Mouse (Mus musculus): ENCODE data around the gene Izumo2. TPM values are rescaled to one million over a fixed set of nuclear protein-coding genes. Genes with fewer than 3 reads are reported as not detected.
A peak's percentile ranks its signal among the peaks of the same experiment; 100 is the strongest.
"Not testable (repeated sequence)": the region's sequence is repeated elsewhere in the genome, so short reads cannot be mapped to it uniquely, and the experiment has no call there.

Gene Izumo2
- polyA plus RNA-seq, 2 experiments = not detected

GRCm38 (mm10) chr7:44748101-44749044, 39.8 kb downstream of the Izumo2 start, which contains the start of gene Vrk3:
TSS of gene Vrk3 (plus strand) at chr7:44748413.
- peak; percentile 5 for TF ChIP-seq EP300 (IDR thresholded peaks at IDR 0.05; ENCODE audit: low read depth)
- TF ChIP-seq CTCF (IDR thresholded peaks at IDR 0.05; ENCODE audit: low read depth) = no peak
- H3K9me3 ChIP-seq (ENCODE audit: control insufficient read depth, low read length) = no peaks in the 10 kb centered on the region
- WGBS (ENCODE audit: insufficient replicate concordance) = under 1% methylated on average over 44 of the region's 44 CpGs
- peak within 1 kb of the TSS; percentile 94 for H3K4me2 ChIP-seq (ENCODE audit: low read depth)
- H3K27me3 ChIP-seq (ENCODE audit: control insufficient read depth, insufficient read depth, low read length) = no peaks in the 10 kb centered on the region
- H3K4me3 ChIP-seq (ENCODE audit: insufficient read depth in 1 of 2, low read depth in 2 of 2, low read length in 2 of 2) = peak within 1 kb of the TSS; percentile 82 to 92
- peaks cover 14 to 18% of the 10 kb centered on the region in 2 experiments for H3K4me1 ChIP-seq (replicated peaks; ENCODE audit: control insufficient read depth in 2 of 2, insufficient read depth in 2 of 2, low read length in 1 of 2)
- DNase-seq (ENCODE audit: low read depth in 3 of 3, low spot score in 3 of 3) (peak; percentile 98), ATAC-seq (ENCODE audit: insufficient read depth) (peak; percentile 98)
- H3K36me3 ChIP-seq (replicated peaks; ENCODE audit: control insufficient read depth, insufficient read depth, low read depth) = peaks cover 7% of the 10 kb centered on the region
- H3K27ac ChIP-seq = peak within 1 kb of the TSS; percentile 96
- peak within 1 kb of the TSS; percentile 87 for H3K9ac ChIP-seq (replicated peaks)

DNA sequence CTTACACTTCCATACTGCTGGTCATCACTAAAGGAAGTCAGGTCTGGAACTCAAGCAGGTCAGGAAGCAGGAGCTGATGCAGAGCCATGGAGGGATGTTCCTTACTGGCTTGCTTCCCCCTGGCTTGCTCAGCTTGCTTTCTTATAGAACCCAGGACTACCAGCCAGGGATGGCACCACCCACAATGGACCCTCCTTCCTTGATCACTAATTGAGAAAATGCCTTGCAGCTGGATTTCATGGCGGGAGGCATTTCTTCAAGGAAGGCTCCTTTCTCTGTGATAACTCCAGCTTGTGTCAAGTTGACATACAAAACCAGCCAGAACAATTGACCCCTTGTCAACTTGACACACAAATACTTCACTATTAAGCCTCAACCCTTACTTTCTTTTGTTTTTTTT, 42.4 kb downstream of the Izumo2 start, which contains the start of gene Zfp473:
Gene Zfp473, minus strand, starts transcription at position 101 of the 400 bp plus-strand sequence.
- not testable (repeated sequence) for H3K27me3 ChIP-seq (ENCODE audit: control insufficient read depth, insufficient read depth, low read length); H3K9ac ChIP-seq (replicated peaks); H3K9me3 ChIP-seq (ENCODE audit: control insufficient read depth, low read length); DNase-seq (ENCODE audit: low read depth in 3 of 3, low spot score in 3 of 3); ATAC-seq (ENCODE audit: insufficient read depth); H3K4me3 ChIP-seq (ENCODE audit: insufficient read depth in 1 of 2, low read depth in 2 of 2, low read length in 2 of 2); H3K27ac ChIP-seq
- H3K36me3 ChIP-seq (replicated peaks; ENCODE audit: control insufficient read depth, insufficient read depth, low read depth) = peaks cover 18% of the 10 kb centered on the region
- peaks cover 9 to 18% of the 10 kb centered on the region in 2 experiments for H3K4me1 ChIP-seq (replicated peaks; ENCODE audit: control insufficient read depth in 2 of 2, insufficient read depth in 2 of 2, low read length in 1 of 2)
- peak within 1 kb of the TSS; percentile 94 for H3K4me2 ChIP-seq (ENCODE audit: low read depth)
- WGBS (ENCODE audit: insufficient replicate concordance) = 80% methylated on average over 1 of the region's 1 CpGs

DNA sequence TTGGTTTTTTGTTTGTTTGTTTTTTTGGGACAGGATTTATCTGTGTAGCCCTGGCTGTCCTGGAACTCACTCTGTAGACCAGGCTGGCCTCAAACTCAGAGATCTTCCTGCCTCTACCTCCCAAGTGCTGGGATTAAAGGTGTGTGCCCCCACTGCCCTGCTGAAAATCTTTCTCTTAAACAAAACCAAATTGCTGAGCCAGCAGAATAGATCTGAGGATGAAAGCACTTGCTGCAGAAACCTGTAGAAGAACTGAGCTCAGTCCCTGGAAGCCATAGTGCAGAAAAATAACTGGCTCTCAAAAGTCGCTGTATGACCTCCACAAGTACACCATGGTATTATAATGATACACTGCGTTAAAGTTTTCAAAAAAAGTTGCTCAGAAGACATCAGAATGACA, 48.6 kb downstream of the Izumo2 start:
- no peak overlapping the region for H3K4me2 ChIP-seq (ENCODE audit: low read depth)
- peaks cover 42% of the 10 kb centered on the region for H3K36me3 ChIP-seq (replicated peaks; ENCODE audit: control insufficient read depth, insufficient read depth, low read depth)
- ATAC-seq (ENCODE audit: insufficient read depth) (no peak), DNase-seq (ENCODE audit: low read depth in 3 of 3, low spot score in 3 of 3) (no peak)
- H3K27me3 ChIP-seq (ENCODE audit: control insufficient read depth, insufficient read depth, low read length) = no peaks in the 10 kb centered on the region
- H3K9ac ChIP-seq (replicated peaks) = no peak overlapping the region
- no peak overlapping the region for H3K27ac ChIP-seq
- no peaks in the 10 kb centered on the region for H3K4me1 ChIP-seq (replicated peaks; ENCODE audit: control insufficient read depth in 2 of 2, insufficient read depth in 2 of 2, low read length in 1 of 2)
- H3K4me3 ChIP-seq (ENCODE audit: insufficient read depth in 1 of 2, low read depth in 2 of 2, low read length in 2 of 2) = no peak overlapping the region
- no peak for TF ChIP-seq EP300 (IDR thresholded peaks at IDR 0.05; ENCODE audit: low read depth)
- no peak for TF ChIP-seq CTCF (IDR thresholded peaks at IDR 0.05; ENCODE audit: low read depth)
- 83% methylated on average over 2 of the region's 2 CpGs for WGBS (ENCODE audit: insufficient replicate concordance)
- H3K9me3 ChIP-seq (ENCODE audit: control insufficient read depth, low read length) = no peaks in the 10 kb centered on the region

DNA sequence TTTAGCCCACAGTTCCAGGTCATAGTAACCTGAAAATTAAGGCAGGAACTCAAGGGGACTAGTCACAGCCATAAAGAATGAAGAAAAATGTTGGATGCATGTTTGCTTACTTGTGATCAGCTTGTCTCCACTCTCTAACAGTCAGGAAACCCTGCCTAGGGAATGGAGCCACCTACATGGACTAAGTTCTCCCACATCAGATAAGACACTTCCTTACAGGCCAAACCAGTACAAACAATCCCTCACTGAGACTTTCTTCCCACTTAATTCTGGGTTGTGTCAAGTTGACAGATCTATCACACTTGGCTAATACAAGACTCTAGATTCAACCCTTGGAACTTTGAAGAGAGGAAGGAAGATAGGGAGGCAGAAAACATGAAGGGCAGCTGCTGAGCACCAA, 51.8 kb downstream of the Izumo2 start:
- no peak overlapping the region for H3K4me3 ChIP-seq (ENCODE audit: insufficient read depth in 1 of 2, low read depth in 2 of 2, low read length in 2 of 2)
- ATAC-seq (ENCODE audit: insufficient read depth) (no peak), DNase-seq (ENCODE audit: low read depth in 3 of 3, low spot score in 3 of 3) (no peak)
- H3K4me2 ChIP-seq (ENCODE audit: low read depth) = no peak overlapping the region
- peaks cover 24% of the 10 kb centered on the region for H3K36me3 ChIP-seq (replicated peaks; ENCODE audit: control insufficient read depth, insufficient read depth, low read depth)
- H3K4me1 ChIP-seq (replicated peaks; ENCODE audit: control insufficient read depth in 2 of 2, insufficient read depth in 2 of 2, low read length in 1 of 2) = no peaks in the 10 kb centered on the region
- H3K27me3 ChIP-seq (ENCODE audit: control insufficient read depth, insufficient read depth, low read length) = no peaks in the 10 kb centered on the region
- no peak overlapping the region for H3K27ac ChIP-seq
- no peaks in the 10 kb centered on the region for H3K9me3 ChIP-seq (ENCODE audit: control insufficient read depth, low read length)
- H3K9ac ChIP-seq (replicated peaks) = no peak overlapping the region
- no peak for TF ChIP-seq CTCF (IDR thresholded peaks at IDR 0.05; ENCODE audit: low read depth)
- TF ChIP-seq EP300 (IDR thresholded peaks at IDR 0.05; ENCODE audit: low read depth) = no peak

DNA sequence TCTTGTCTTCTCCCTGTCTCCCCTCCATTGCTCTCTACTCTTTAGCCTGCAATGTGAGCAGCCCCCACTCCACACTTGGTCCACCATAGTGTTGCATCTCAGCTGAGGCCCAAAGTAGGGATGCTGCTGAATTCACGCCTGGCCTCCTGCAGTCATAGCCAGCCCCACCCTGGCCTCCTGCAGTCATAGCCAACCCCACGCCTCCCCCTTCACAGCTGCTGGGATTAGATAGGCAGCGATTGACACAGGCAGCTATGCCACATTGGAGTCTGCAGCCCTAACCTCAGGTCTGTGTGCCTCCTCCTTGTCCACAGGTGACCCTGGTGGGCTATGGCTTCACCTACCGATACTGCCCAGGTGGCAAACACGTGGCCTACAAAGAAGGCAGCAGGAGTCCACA, 59.6 kb downstream of the Izumo2 start:
- Histone ChIP-seq H3K4me3 (ENCODE audit: insufficient read depth in 1 of 2, low read depth in 2 of 2, low read length in 2 of 2) (no peak overlapping the region), H3K9me3 (ENCODE audit: control insufficient read depth, low read length) (no peaks in the 10 kb centered on the region), H3K4me2 (ENCODE audit: low read depth) (peak overlapping the region; percentile 41), H3K27me3 (ENCODE audit: control insufficient read depth, insufficient read depth, low read length) (no peaks in the 10 kb centered on the region), H3K27ac (peak overlapping the region; percentile 26), H3K9ac (replicated peaks) (no peak overlapping the region), H3K36me3 (replicated peaks; ENCODE audit: control insufficient read depth, insufficient read depth, low read depth) (peaks cover 16% of the 10 kb centered on the region), H3K4me1 (replicated peaks; ENCODE audit: control insufficient read depth in 2 of 2, insufficient read depth in 2 of 2, low read length in 1 of 2) (peaks cover 41 to 51% of the 10 kb centered on the region in 2 experiments)
- TF ChIP-seq CTCF (IDR thresholded peaks at IDR 0.05; ENCODE audit: low read depth) (no peak), EP300 (IDR thresholded peaks at IDR 0.05; ENCODE audit: low read depth) (peak; percentile 84)
- ATAC-seq (ENCODE audit: insufficient read depth) (peak; percentile 73), DNase-seq (ENCODE audit: low read depth in 3 of 3, low spot score in 3 of 3) (peak; percentile 60 to 63 (median 61))
- WGBS (ENCODE audit: insufficient replicate concordance) = 49% methylated on average over 5 of the region's 5 CpGs

Other genes with a start within 250 kb of the Izumo2 start
- gene Aspdh, start 243.4 kb upstream of the Izumo2 start, polyA plus RNA-seq (2012; rRNA removed) = 10.2 and 14.7 TPM in 2 replicates
- gene Aspdh, start 243.4 kb upstream of the Izumo2 start, polyA plus RNA-seq (2014; fragmentation: Nextera tagmentation; extraction: Ambion mirVana) = 10.9 and 11.0 TPM in 2 replicates
- 212 TPM in 2 replicates for gene Josd2, start 240.8 kb upstream of the Izumo2 start, polyA plus RNA-seq (2012; rRNA removed)
- 155 and 164 TPM in 2 replicates for gene Josd2, start 240.8 kb upstream of the Izumo2 start, polyA plus RNA-seq (2014; fragmentation: Nextera tagmentation; extraction: Ambion mirVana)
- gene Emc10, start 212.2 kb upstream of the Izumo2 start, polyA plus RNA-seq (2012; rRNA removed) = 46.7 and 49.5 TPM in 2 replicates
- gene Emc10, start 212.2 kb upstream of the Izumo2 start, polyA plus RNA-seq (2014; fragmentation: Nextera tagmentation; extraction: Ambion mirVana) = 41.7 and 49.3 TPM in 2 replicates
- gene Fam71e1, start 212.2 kb upstream of the Izumo2 start, polyA plus RNA-seq (2012; rRNA removed) = 0.64 and 1.5 TPM in 2 replicates
- gene Fam71e1, start 212.2 kb upstream of the Izumo2 start, polyA plus RNA-seq (2014; fragmentation: Nextera tagmentation; extraction: Ambion mirVana) = 0.48 and 1.6 TPM in 2 replicates
- not detected in 2 replicates for gene Mybpc2, start 184.1 kb upstream of the Izumo2 start, polyA plus RNA-seq (2012; rRNA removed)
- gene Mybpc2, start 184.1 kb upstream of the Izumo2 start, polyA plus RNA-seq (2014; fragmentation: Nextera tagmentation; extraction: Ambion mirVana) = not detected in 2 replicates
- 0.15 and 0.16 TPM in 2 replicates for gene Spib, start 176.7 kb upstream of the Izumo2 start, polyA plus RNA-seq (2012; rRNA removed)
- 0.11 TPM in 2 replicates for gene Spib, start 176.7 kb upstream of the Izumo2 start, polyA plus RNA-seq (2014; fragmentation: Nextera tagmentation; extraction: Ambion mirVana)
- gene Pold1, start 159.9 kb upstream of the Izumo2 start, polyA plus RNA-seq (2012; rRNA removed) = 42.1 and 46.7 TPM in 2 replicates
- gene Pold1, start 159.9 kb upstream of the Izumo2 start, polyA plus RNA-seq (2014; fragmentation: Nextera tagmentation; extraction: Ambion mirVana) = 37.5 and 40.2 TPM in 2 replicates
- 30.8 and 35.7 TPM in 2 replicates for gene Nr1h2, start 154.8 kb upstream of the Izumo2 start, polyA plus RNA-seq (2012; rRNA removed)
- 38.1 and 41.4 TPM in 2 replicates for gene Nr1h2, start 154.8 kb upstream of the Izumo2 start, polyA plus RNA-seq (2014; fragmentation: Nextera tagmentation; extraction: Ambion mirVana)
- gene Napsa, start 136.4 kb upstream of the Izumo2 start, polyA plus RNA-seq (2012; rRNA removed) = 4.3 and 5.8 TPM in 2 replicates
- 6.7 and 8.6 TPM in 2 replicates for gene Napsa, start 136.4 kb upstream of the Izumo2 start, polyA plus RNA-seq (2014; fragmentation: Nextera tagmentation; extraction: Ambion mirVana)
- 0.16 and 0.24 TPM in 2 replicates for gene Kcnc3, start 118.1 kb upstream of the Izumo2 start, polyA plus RNA-seq (2012; rRNA removed)
- not detected in 2 replicates for gene Kcnc3, start 118.1 kb upstream of the Izumo2 start, polyA plus RNA-seq (2014; fragmentation: Nextera tagmentation; extraction: Ambion mirVana)
- gene Myh14, start 37.9 kb upstream of the Izumo2 start, polyA plus RNA-seq (2012; rRNA removed) = 0.15 and 0.75 TPM in 2 replicates
- gene Myh14, start 37.9 kb upstream of the Izumo2 start, polyA plus RNA-seq (2014; fragmentation: Nextera tagmentation; extraction: Ambion mirVana) = 0.09 and 0.23 TPM in 2 replicates
- 22.2 and 23.7 TPM in 2 replicates for gene Vrk3, start 39.7 kb downstream of the Izumo2 start, polyA plus RNA-seq (2012; rRNA removed)
- 20.4 and 22.2 TPM in 2 replicates for gene Vrk3, start 39.7 kb downstream of the Izumo2 start, polyA plus RNA-seq (2014; fragmentation: Nextera tagmentation; extraction: Ambion mirVana)
- gene Zfp473, start 42.3 kb downstream of the Izumo2 start, polyA plus RNA-seq (2012; rRNA removed) = 0.79 and 0.96 TPM in 2 replicates
- gene Zfp473, start 42.3 kb downstream of the Izumo2 start, polyA plus RNA-seq (2014; fragmentation: Nextera tagmentation; extraction: Ambion mirVana) = 0.81 and 1.1 TPM in 2 replicates
- gene Nup62, start 107.3 kb downstream of the Izumo2 start, polyA plus RNA-seq (2012; rRNA removed) = 44.8 and 50.2 TPM in 2 replicates
- gene Nup62, start 107.3 kb downstream of the Izumo2 start, polyA plus RNA-seq (2014; fragmentation: Nextera tagmentation; extraction: Ambion mirVana) = 31.5 and 32.8 TPM in 2 replicates
- gene Il4i1, start 107.6 kb downstream of the Izumo2 start, polyA plus RNA-seq (2012; rRNA removed) = 0.36 and 0.40 TPM in 2 replicates
- gene Il4i1, start 107.6 kb downstream of the Izumo2 start, polyA plus RNA-seq (2014; fragmentation: Nextera tagmentation; extraction: Ambion mirVana) = 0.22 and 0.52 TPM in 2 replicates
- 33.8 and 36.4 TPM in 2 replicates for gene Atf5, start 107.9 kb downstream of the Izumo2 start, polyA plus RNA-seq (2012; rRNA removed)
- 2.5 TPM in 2 replicates for gene Atf5, start 107.9 kb downstream of the Izumo2 start, polyA plus RNA-seq (2014; fragmentation: Nextera tagmentation; extraction: Ambion mirVana)
- 25.8 and 36.4 TPM in 2 replicates for gene Akt1s1, start 140.2 kb downstream of the Izumo2 start, polyA plus RNA-seq (2012; rRNA removed)
- gene Akt1s1, start 140.2 kb downstream of the Izumo2 start, polyA plus RNA-seq (2014; fragmentation: Nextera tagmentation; extraction: Ambion mirVana) = 10.0 and 10.6 TPM in 2 replicates
- 12.9 and 16.2 TPM in 2 replicates for gene Tbc1d17, start 140.3 kb downstream of the Izumo2 start, polyA plus RNA-seq (2012; rRNA removed)
- 18.3 and 20.2 TPM in 2 replicates for gene Tbc1d17, start 140.3 kb downstream of the Izumo2 start, polyA plus RNA-seq (2014; fragmentation: Nextera tagmentation; extraction: Ambion mirVana)
- gene Pnkp, start 148.4 kb downstream of the Izumo2 start, polyA plus RNA-seq (2012; rRNA removed) = 12.7 and 14.3 TPM in 2 replicates
- 15.6 and 17.0 TPM in 2 replicates for gene Pnkp, start 148.4 kb downstream of the Izumo2 start, polyA plus RNA-seq (2014; fragmentation: Nextera tagmentation; extraction: Ambion mirVana)
- gene Ptov1, start 161.0 kb downstream of the Izumo2 start, polyA plus RNA-seq (2012; rRNA removed) = 47.3 and 54.1 TPM in 2 replicates
- 35.0 and 42.1 TPM in 2 replicates for gene Ptov1, start 161.0 kb downstream of the Izumo2 start, polyA plus RNA-seq (2014; fragmentation: Nextera tagmentation; extraction: Ambion mirVana)
- gene Med25, start 184.0 kb downstream of the Izumo2 start, polyA plus RNA-seq (2012; rRNA removed) = 29.3 and 35.1 TPM in 2 replicates
- gene Med25, start 184.0 kb downstream of the Izumo2 start, polyA plus RNA-seq (2014; fragmentation: Nextera tagmentation; extraction: Ambion mirVana) = 24.2 and 27.1 TPM in 2 replicates
- 5.9 and 6.5 TPM in 2 replicates for gene Fuz, start 187.3 kb downstream of the Izumo2 start, polyA plus RNA-seq (2012; rRNA removed)
- gene Fuz, start 187.3 kb downstream of the Izumo2 start, polyA plus RNA-seq (2014; fragmentation: Nextera tagmentation; extraction: Ambion mirVana) = 5.0 and 5.5 TPM in 2 replicates
- gene Ap2a1, start 220.8 kb downstream of the Izumo2 start, polyA plus RNA-seq (2012; rRNA removed) = 62.2 and 67.6 TPM in 2 replicates
- gene Ap2a1, start 220.8 kb downstream of the Izumo2 start, polyA plus RNA-seq (2014; fragmentation: Nextera tagmentation; extraction: Ambion mirVana) = 69.6 and 74.2 TPM in 2 replicates
- gene Tsks, start 234.5 kb downstream of the Izumo2 start, polyA plus RNA-seq (2012; rRNA removed) = 0.07 and 0.22 TPM in 2 replicates
- gene Tsks, start 234.5 kb downstream of the Izumo2 start, polyA plus RNA-seq (2014; fragmentation: Nextera tagmentation; extraction: Ambion mirVana) = 0.05 TPM in 1 of 2 replicates, not detected in the other